In the genomic region with DNA sequence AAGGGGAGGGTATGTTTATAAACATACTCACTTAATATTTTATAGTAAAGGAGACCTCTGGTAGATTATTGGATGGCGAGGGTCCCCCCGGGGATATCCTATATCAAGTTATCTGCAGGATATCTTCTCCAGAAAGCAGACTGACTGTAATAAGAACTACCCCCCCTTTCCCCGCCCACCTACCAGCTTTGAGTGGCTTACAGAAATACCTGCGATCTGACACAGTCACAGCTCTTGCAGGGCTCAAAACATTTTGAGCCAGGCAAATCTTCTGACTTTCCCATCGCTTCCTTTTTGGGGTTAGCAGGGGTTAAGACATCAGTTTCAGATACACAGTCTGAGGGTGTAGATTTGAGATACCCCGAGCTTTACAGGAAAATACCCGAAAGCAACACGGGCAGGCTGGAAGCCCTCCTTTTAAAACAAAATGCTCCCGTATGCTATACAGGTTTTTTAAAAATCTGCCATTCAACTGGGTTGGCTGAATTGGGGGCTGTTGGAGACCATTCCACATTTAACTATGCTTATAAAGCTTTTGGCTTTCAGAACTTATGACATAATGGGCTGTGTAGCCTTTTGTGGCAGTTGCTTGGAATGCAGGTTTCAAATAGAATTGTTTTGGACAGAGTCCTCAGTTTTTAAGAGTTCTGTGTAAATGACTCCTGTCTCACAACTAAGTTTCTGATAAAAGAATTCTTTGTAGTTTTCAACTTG, we compare ENCODE assay signal across 8 mouse cellular contexts. TPM values are rescaled to one million over a fixed set of nuclear protein-coding genes. Genes with fewer than 3 reads are reported as not detected.
DNase-seq lines count a peak whose midpoint lies in the region; ATAC-seq and TF ChIP-seq lines count a peak whose summit lies in the region.

No protein-coding gene starts in this region.

- intact Hi-C loops in heart, adult 2 months (cut with DNase I): loop anchor here (2.0 to 5.0 kb wide), 2 partner anchors 40 to 333 kb away; no protein-coding TSS in a partner anchor
- intact Hi-C loops in heart, postnatal 25 days (cut with DNase I): loop anchor here (2.0 to 5.0 kb wide), 3 partner anchors 40 to 175 kb away; no protein-coding TSS in a partner anchor

- peak overlapping the region; percentile 56 for H3K9ac ChIP-seq in heart, adult 2 months (ENCODE audit: low read depth, low read length)
- peak overlapping the region; percentile 97 for H3K9ac ChIP-seq in heart, embryonic 13.5 days
- no peak overlapping the region for H3K9ac ChIP-seq in liver, embryonic 15.5 days
- no peak overlapping the region for H3K9ac ChIP-seq in stomach, embryonic 15.5 days

- no peaks in the 10 kb centered on the region for H3K9me3 ChIP-seq in heart, embryonic 13.5 days
- H3K9me3 ChIP-seq in liver, embryonic 15.5 days (replicated peaks): no peaks in the 10 kb centered on the region
- no peaks in the 10 kb centered on the region for H3K9me3 ChIP-seq in stomach, embryonic 15.5 days

- ATAC-seq in heart, embryonic 13.5 days (ENCODE audit: extremely low read depth, insufficient number of reproducible peaks, low FRiP score, low TSS enrichment): no peak
- no peak for ATAC-seq in liver, embryonic 15.5 days (ENCODE audit: insufficient read depth)
- no peak for ATAC-seq in stomach, embryonic 15.5 days (ENCODE audit: insufficient read depth, low FRiP score, low read depth)

- no peaks in the 10 kb centered on the region for H3K27me3 ChIP-seq in heart, adult 2 months (ENCODE audit: control insufficient read depth, insufficient read depth, low read length)
- H3K27me3 ChIP-seq in heart, embryonic 13.5 days (replicated peaks): no peaks in the 10 kb centered on the region
- peaks cover 49% of the 10 kb centered on the region for H3K27me3 ChIP-seq in liver, embryonic 15.5 days
- no peaks in the 10 kb centered on the region for H3K27me3 ChIP-seq in stomach, embryonic 15.5 days (replicated peaks)

- peaks cover 2% of the 10 kb centered on the region; the same call in 1 of the 2 replicates for H3K79me2 ChIP-seq in heart, adult 2 months (replicated peaks; ENCODE audit: control insufficient read depth, insufficient read depth, low read length)

- 14% methylated on average over 9 of the region's 9 CpGs for WGBS in heart, adult 2 months
- WGBS in heart, embryonic 13.5 days: 7% methylated on average over 9 of the region's 9 CpGs
- WGBS in liver, embryonic 15.5 days (ENCODE audit: insufficient replicate concordance): 20% methylated on average over 9 of the region's 9 CpGs
- WGBS in stomach, embryonic 15.5 days: 18% methylated on average over 9 of the region's 9 CpGs

- TF ChIP-seq EP300 in heart, adult 2 months (IDR thresholded peaks at IDR 0.05; ENCODE audit: insufficient read depth, low read depth, low read length): no peak

- no peak for TF ChIP-seq CTCF in heart, adult 2 months (IDR thresholded peaks at IDR 0.05)

- H3K36me3 ChIP-seq in heart, adult 2 months (ENCODE audit: control insufficient read depth, insufficient read depth, low read length): peaks cover 7% of the 10 kb centered on the region; the same call in 1 of the 2 replicates
- no peaks in the 10 kb centered on the region for H3K36me3 ChIP-seq in heart, embryonic 13.5 days
- H3K36me3 ChIP-seq in liver, embryonic 15.5 days (replicated peaks): no peaks in the 10 kb centered on the region
- H3K36me3 ChIP-seq in stomach, embryonic 15.5 days: no peaks in the 10 kb centered on the region

- no peak for DNase-seq in heart, adult 2 months
- DNase-seq in heart, postnatal 25 days (ENCODE audit: low spot score): no peak
- DNase-seq in Muller cell, postnatal 12 days (ENCODE audit: inconsistent ontology term): peak; percentile 65
- no peak for DNase-seq in urinary bladder, adult 18-20 months (ENCODE audit: low spot score in 2 of 2)
- no peak for DNase-seq in urinary bladder, adult 2 months (ENCODE audit: low spot score)

- H3K4me1 ChIP-seq in heart, adult 2 months (ENCODE audit: control insufficient read depth, insufficient read depth, low read length): peaks cover 12% of the 10 kb centered on the region
- peaks cover 61% of the 10 kb centered on the region for H3K4me1 ChIP-seq in heart, embryonic 13.5 days
- H3K4me1 ChIP-seq in liver, embryonic 15.5 days (replicated peaks): peaks cover 37% of the 10 kb centered on the region
- H3K4me1 ChIP-seq in stomach, embryonic 15.5 days: peaks cover 10% of the 10 kb centered on the region; the same call in 1 of the 2 replicates

- no peak for TF ChIP-seq POLR2A in heart, adult 2 months (IDR thresholded peaks at IDR 0.05; ENCODE audit: insufficient read depth, low read depth, low read length)

- H3K27ac ChIP-seq in heart, adult 2 months: peak overlapping the region; percentile 97
- peak overlapping the region; percentile 99 for H3K27ac ChIP-seq in heart, embryonic 13.5 days (replicated peaks)
- no peak overlapping the region for H3K27ac ChIP-seq in liver, embryonic 15.5 days (replicated peaks)
- no peak overlapping the region for H3K27ac ChIP-seq in stomach, embryonic 15.5 days

- H3K4me2 ChIP-seq in heart, embryonic 13.5 days: peak overlapping the region; percentile 90
- peak overlapping the region; percentile 96 for H3K4me2 ChIP-seq in liver, embryonic 15.5 days
- H3K4me2 ChIP-seq in stomach, embryonic 15.5 days: peak overlapping the region; percentile 79

- peak overlapping the region; percentile 89 for H3K4me3 ChIP-seq in heart, adult 2 months
- H3K4me3 ChIP-seq in heart, embryonic 13.5 days: peak overlapping the region; percentile 91
- H3K4me3 ChIP-seq in liver, embryonic 15.5 days (replicated peaks): no peak overlapping the region
- H3K4me3 ChIP-seq in stomach, embryonic 15.5 days (replicated peaks): peak overlapping the region; percentile 82

RNA-seq across cellular contexts. Expression of a gene that starts 2.0 kb away (rescaled TPM):
- 10 to 100 TPM; 31.4 to 33.2 TPM for total RNA-seq in heart, adult 2 months (2021)
- polyA plus RNA-seq in heart, adult 2 months (2012; rRNA removed): 17.3 and 28.7 TPM in 2 replicates
- 10 to 100 TPM; 38.5 to 43.3 TPM for total RNA-seq in heart, postnatal 25 days (2021)
- polyA plus RNA-seq in heart, embryonic 13.5 days (2015; fragmentation: Nextera tagmentation; extraction: Ambion mirVana): 21.7 and 21.8 TPM in 2 replicates
- polyA plus RNA-seq in liver, embryonic 15.5 days (2015; fragmentation: Nextera tagmentation; extraction: Ambion mirVana): 3.1 and 3.7 TPM in 2 replicates
- polyA plus RNA-seq in stomach, embryonic 15.5 days (2015; fragmentation: Nextera tagmentation; extraction: Ambion mirVana): 25.0 and 25.3 TPM in 2 replicates
- 48.4 and 49.7 TPM in 2 replicates for polyA plus RNA-seq in urinary bladder, adult 2 months (2012; rRNA removed)

Comparison
In these comparisons a context has a peak if more than half of its experiments do, and no peak if none do; other contexts are left out.
1. H3K27ac ChIP-seq: peak in heart, adult 2 months (single experiment) and heart, embryonic 13.5 days (single experiment); none in liver, embryonic 15.5 days (single experiment) and stomach, embryonic 15.5 days (single experiment).
2. H3K9ac ChIP-seq: peak in heart, adult 2 months (single experiment) and heart, embryonic 13.5 days (single experiment); none in liver, embryonic 15.5 days (single experiment) and stomach, embryonic 15.5 days (single experiment).
3. Peak in every context shown above with its lines, with median percentiles within 50 percentile points of each other: H3K4me2 ChIP-seq.